Mouse (Mus musculus) spleen, embryonic (tissue): Measurements from ENCODE around the gene Gm20604.

Source experiments
- CTCF ChIA-PET: fragments of 350-600 bp; sonication (Branson Sonifier 250); formaldehyde crosslinking; loops from one replicate; lab custom pipeline; 2022; lab: Charles Lee

The Gm20604 gene

GRCm38 (mm10) chr12:102706833-102707463 lies 51.5 kb downstream of the Gm20604 start:
- CTCF ChIA-PET = no interaction called here

GRCm38 (mm10) chr12:102705906-102706640 lies 52.4 kb downstream of the Gm20604 start:
- CTCF ChIA-PET = interaction anchor here (0.5 to 0.7 kb wide), 2 partner anchors 46 to 712 kb away, joined by 3 to 6 read pairs; no protein-coding TSS in a partner anchor

DNA sequence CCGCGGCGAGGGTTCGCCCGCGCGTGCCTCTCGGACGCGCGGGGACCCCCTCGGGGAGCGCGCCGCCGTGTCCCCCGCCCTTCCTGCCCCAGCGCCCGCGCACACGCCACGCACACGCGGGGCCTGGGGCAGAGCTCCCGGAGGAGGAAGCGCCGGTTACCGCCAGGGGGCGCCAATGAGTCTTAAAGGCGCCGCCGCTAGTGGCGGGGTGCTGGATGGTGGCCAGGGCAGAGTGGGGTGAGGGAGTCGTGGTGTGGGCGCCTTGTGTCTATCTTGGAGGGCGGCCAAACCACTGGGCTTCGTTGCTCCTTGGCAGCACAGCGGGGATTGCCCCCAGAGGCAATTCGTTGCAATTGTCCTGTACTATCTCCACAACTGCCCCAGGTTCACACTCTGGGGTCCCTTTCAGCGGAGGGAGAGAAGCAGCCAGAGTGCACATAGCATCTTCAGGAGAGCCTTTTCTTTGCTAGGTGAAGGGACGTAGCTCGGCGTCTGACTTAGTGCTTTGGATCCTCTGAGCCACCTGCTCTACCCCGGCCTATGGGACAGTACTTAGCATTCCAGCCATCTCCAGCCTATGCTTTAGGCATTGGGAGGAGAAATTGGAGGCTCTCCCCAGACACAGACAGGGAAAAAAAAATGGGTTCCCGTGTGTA lies 53.1 kb downstream of the Gm20604 start:
- CTCF ChIA-PET = interaction anchor here (0.5 to 0.7 kb wide), 2 partner anchors 46 to 711 kb away, joined by 3 to 6 read pairs; no protein-coding TSS in a partner anchor

- CTCF ChIA-PET = no interaction called here
These were observed 53.8 kb downstream of the Gm20604 start, which contains the start of gene Itpk1 for GRCm38 (mm10) chr12:102704457-102705198. Gene Itpk1 (minus strand): TSS chr12:102704930.

- CTCF ChIA-PET = interaction anchor here (3.4 kb wide), 1 partner anchor 13 kb away, joined by 24 read pairs; no protein-coding TSS in a partner anchor
These were observed 54.5 kb downstream of the Gm20604 start for GRCm38 (mm10) chr12:102703921-102704408.

GRCm38 (mm10) chr12:102703441-102703840 lies 55.0 kb downstream of the Gm20604 start:
- CTCF ChIA-PET = interaction anchor here (0.7 to 3.4 kb wide), 2 partner anchors 13 to 100 kb away, joined by 5 to 24 read pairs; no protein-coding TSS in a partner anchor

GRCm38 (mm10) chr12:102703111-102703412 lies 55.4 kb downstream of the Gm20604 start:
- CTCF ChIA-PET = interaction anchor here (0.7 to 3.4 kb wide), 3 partner anchors 12 to 100 kb away, joined by 5 to 24 read pairs (median 8); no protein-coding TSS in a partner anchor

GRCm38 (mm10) chr12:102702356-102703110 lies 55.9 kb downstream of the Gm20604 start:
- CTCF ChIA-PET = interaction anchor here (0.6 to 3.4 kb wide), 4 partner anchors 12 to 406 kb away, joined by 3 to 24 read pairs (median 6); no protein-coding TSS in a partner anchor

GRCm38 (mm10) chr12:102701691-102702207 lies 56.7 kb downstream of the Gm20604 start:
- CTCF ChIA-PET = interaction anchor here (0.6 to 3.4 kb wide), 2 partner anchors 11 to 407 kb away, joined by 3 to 24 read pairs; no protein-coding TSS in a partner anchor

- CTCF ChIA-PET = interaction anchor here (0.6 to 3.4 kb wide), 3 partner anchors 9 to 19 kb away, joined by 3 to 24 read pairs (median 3); no protein-coding TSS in a partner anchor
These were observed 58.0 kb downstream of the Gm20604 start for GRCm38 (mm10) chr12:102700453-102700852.

- CTCF ChIA-PET = no interaction called here
These were observed 59.3 kb downstream of the Gm20604 start for GRCm38 (mm10) chr12:102699156-102699555.

DNA sequence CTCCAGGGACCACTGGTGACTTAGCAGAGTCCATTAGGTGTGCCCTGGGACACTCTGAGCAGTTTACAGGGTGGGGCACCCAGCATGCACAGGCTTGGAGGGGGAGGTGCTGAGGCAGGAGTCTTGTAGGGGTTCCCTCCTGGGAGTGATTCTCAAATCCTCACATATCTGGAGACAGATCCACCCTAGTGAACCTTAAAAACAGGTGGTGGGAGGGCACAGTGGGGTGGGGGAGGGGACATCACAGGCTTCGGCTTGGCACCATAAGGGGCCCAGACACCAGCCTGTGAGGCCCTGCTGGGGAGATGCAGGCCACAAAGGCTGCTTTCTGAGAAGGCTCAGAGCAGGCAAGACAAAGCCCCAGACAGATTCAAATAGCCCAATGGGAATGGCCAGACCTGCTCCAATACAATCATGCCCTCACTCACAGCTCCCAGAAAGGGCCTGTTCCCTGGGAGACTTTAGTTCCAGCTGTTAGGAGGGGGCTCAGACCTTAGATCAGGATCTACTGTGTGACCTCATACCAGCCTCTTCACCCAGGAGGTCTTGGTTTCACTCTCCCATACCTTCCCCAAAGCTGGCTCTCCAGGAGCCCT lies 60.3 kb downstream of the Gm20604 start:
- CTCF ChIA-PET = interaction anchor here (0.8 kb wide), 1 partner anchor 15 kb away, joined by 3 read pairs; no protein-coding TSS in a partner anchor

GRCm38 (mm10) chr12:102697381-102697780 lies 61.1 kb downstream of the Gm20604 start:
- CTCF ChIA-PET = interaction anchor here (0.6 to 0.8 kb wide), 2 partner anchors 16 to 62 kb away, joined by 3 to 4 read pairs; no protein-coding TSS in a partner anchor

- CTCF ChIA-PET = interaction anchor here (0.6 kb wide), 1 partner anchor 62 kb away, joined by 4 read pairs; no protein-coding TSS in a partner anchor
These were observed 61.7 kb downstream of the Gm20604 start for GRCm38 (mm10) chr12:102696635-102697354.

- CTCF ChIA-PET = interaction anchor here (0.9 kb wide), 1 partner anchor 49 kb away, joined by 3 read pairs; no protein-coding TSS in a partner anchor
These were observed 62.9 kb downstream of the Gm20604 start for GRCm38 (mm10) chr12:102695369-102696239.

DNA sequence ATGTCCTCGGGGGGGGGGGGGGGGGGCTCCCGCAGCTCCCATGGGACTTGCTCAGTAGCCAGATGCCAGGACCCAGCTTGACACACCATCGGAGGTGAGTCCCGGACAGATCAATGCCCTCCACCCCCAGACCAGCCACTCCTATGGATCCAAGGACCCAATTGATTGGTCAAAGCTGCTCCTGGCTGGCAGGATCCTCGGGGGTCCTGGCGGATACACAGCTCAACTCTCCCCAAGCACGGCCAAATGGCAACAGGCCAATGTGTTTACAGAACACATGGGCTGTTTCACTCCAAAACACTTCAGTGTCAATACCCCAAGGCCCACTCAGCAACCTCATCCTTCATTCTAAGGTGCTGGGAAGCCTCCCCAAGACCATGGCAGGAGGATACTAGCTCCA lies 66.7 kb downstream of the Gm20604 start:
- CTCF ChIA-PET = interaction anchor here (0.6 to 2.1 kb wide), 3 partner anchors 8 to 19 kb away, joined by 3 to 24 read pairs (median 9); no protein-coding TSS in a partner anchor
